Mouse (Mus musculus) regulatory T cell (primary cell): ENCODE measurements around the gene Spon1.

Experiments used
- in situ Hi-C: fragments of 300-600 bp; cut with MboI, MseI; formaldehyde crosslinking; loops from one replicate; pipeline ENCODE4 v1.15.1; 2025; ENCODE audit warnings: high pct_unique_total_duplicates

Spon1 gene

DNA sequence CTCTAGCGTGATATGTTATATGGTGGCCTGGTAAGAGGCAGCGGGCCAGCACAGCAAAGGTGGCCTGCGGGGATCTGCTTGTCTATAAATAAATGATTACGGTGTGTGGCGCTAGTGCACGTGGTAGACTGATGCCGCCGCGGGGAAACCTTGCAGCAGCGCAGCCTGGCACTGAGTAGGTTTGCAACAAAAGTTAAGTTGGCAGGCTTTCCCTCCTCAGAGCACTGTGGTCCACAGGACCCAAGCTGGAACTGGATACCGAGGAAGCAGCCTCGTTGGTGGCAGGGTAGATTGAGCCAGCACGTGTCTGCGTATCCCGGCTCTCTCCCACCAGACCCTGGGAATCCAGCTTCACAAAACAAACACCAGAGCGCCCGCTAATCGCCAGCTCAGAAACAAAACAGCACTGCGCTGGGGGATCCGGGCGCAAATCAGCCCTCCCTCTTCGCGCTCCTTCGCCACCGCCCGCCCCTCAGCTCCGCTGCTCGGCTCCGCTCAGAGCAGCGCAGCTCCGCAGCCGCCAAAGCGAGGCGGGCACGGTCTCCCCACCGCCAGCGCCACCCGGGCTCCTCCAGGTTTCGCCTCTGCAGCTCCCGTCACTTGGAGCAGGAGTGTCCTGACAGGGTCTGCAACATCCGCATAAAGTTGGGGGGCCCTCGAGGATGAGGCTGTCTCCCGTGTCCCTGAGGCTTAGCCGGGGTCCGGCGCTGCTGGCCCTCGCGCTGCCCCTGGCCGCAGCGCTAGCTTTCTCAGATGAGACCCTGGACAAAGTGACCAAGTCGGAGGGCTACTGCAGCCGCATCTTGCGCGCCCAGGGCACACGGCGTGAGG, at the start of gene Spon1:
Spon1 (plus strand) TSS at position 332 of the 831 bp plus-strand sequence.
- in situ Hi-C loops = loop anchor here (25.0 kb wide), 1 partner anchor 446 kb away; no protein-coding TSS in a partner anchor

GRCm38 (mm10) chr7:113721994-113722393, 43.8 kb upstream of the Spon1 start:
- in situ Hi-C loops = no loop called here

DNA sequence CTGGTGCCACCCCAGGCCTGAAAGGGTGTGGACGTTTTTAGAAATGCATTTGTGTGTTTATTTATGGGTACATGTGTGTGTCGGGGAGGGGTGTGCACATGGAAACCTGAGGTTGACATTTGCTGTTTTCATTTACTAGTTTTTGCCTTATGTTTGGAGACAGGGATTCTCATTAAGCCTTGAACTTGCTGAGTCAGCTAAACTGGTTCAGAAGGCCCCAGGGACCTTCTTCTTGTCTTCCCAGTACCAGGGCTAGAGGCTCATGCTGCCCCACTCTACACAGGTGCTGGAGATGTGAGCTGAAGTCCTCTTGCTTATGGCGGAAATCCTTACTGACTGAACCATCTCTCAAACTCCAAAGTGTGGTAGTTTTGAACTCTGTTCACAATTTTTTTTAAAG, 41.9 kb upstream of the Spon1 start:
- in situ Hi-C loops = no loop called here

DNA sequence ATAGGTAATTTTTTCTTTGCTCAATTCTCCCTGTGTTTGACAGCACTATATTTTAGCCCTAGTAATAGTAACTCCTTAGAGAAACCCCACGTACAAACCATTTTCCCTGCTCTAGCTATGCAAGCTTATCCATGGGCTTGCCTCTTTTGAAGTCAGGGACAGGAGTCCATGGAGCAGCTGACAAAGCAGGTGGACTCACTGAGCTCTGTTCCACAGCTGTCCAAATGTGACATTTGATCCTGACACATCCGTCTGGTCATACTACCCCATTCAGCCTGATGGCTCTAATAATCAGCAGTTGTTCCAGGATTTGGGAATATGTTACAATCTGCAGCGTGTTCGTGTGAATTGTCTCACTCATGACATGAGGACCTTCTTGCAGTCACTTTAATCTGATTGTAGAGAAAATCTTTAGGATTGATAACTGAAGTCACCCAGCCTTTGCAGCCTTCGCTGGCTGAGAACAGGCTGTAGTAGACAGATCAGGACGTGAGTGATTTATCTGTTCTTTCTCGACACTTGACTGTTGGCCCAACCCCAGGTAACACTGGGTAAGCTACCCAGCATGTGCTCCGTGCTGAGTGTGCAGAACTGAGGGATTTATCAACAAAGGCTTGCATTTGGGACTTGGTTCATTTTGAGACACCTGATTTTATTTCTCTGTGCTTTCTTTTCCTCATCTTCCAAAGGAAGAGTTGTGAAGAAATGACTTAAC, 37.6 kb upstream of the Spon1 start:
- in situ Hi-C loops = no loop called here

GRCm38 (mm10) chr7:113728926-113729325, 36.9 kb upstream of the Spon1 start:
- in situ Hi-C loops = no loop called here

GRCm38 (mm10) chr7:113730406-113731247, 35.2 kb upstream of the Spon1 start:
- in situ Hi-C loops = no loop called here

DNA sequence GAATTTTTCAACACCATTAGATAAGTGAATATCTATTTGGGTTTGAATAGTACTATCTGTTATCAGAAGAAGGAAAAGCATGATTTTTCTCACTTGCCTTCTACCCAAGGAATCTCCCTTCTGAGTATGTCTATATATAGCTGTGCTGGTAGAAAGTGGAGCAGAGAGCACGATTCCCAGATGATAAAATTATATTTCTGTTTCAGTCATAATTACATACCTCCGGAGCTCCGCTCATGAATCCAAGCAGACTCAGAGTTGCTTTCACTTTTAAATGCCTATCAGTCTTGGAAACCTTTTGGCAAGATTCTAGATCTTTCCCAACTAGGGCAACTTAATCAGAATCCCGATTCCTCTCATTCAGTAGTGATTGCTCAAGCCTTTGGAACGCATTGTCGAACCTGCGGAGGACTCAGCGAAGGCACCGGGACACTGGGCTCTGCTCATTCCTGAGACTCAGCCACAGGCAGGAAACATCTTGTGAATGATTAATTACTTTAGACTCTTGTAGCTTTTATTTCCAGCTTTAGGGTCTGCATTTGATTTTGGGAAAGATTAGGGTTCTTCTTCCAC, 27.9 kb upstream of the Spon1 start:
- in situ Hi-C loops = no loop called here

DNA sequence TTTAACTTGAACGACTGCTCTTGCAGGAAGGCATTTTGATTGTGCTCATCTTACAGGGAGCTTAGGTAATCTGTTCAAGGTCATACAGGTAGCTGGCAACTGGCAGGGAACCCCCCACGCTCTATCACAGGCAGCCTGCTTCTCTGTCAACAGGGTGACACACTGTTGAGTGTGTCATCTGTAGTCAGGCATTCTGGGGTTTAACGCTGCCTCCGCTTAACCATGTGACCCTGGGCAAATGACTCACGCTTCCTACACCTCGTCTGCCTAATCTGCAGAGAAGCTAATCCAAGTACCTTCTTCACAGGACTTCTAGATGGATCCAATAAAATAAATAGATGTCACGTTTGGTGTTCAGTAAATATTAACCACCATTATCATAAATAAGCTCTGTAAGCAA, 26.6 kb upstream of the Spon1 start:
- in situ Hi-C loops = no loop called here

- in situ Hi-C loops = no loop called here
These were observed 23.2 kb upstream of the Spon1 start for GRCm38 (mm10) chr7:113742644-113743043.

DNA sequence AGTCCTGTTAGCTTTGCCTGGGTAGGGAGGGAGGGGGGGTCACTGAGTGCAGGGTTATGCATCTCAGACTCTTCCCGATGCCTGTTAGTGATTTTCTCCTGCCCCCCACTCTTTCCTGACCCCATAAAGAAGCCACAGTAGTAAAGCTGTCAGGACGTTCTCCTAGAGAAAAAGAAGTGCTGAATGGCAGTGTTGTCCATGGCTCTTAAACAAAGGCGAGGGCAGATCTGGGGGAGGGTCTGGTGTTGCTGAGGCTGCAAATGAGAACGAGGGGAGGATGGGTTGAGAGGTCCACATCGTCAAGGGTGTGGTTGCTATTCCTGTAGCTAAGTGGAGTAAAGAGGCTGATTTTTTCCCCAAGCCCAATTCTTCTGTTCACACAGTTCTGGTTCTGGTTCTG, 21.8 kb upstream of the Spon1 start:
- in situ Hi-C loops = no loop called here

DNA sequence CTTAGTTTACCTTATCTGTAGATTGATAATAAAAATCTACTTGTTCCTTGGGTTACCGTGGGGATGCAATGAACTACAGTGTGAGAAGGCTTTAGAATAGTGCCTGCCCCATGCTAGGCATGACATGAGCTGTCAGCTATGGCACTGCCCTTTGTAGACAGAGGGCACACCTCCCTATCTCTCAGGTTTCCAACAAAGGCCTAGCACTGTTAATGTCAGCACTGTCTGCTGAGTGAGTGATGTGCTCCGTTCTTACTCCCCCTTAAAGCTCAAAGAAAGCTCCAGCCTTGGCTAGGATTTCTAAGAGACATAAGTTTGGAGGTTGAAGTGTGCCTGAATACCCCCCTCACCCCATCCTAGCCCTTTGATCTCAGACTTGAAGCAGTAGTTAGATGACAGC, 9.2 kb upstream of the Spon1 start:
- in situ Hi-C loops = loop anchor here (25.0 kb wide), 1 partner anchor 456 kb away; no protein-coding TSS in a partner anchor

DNA sequence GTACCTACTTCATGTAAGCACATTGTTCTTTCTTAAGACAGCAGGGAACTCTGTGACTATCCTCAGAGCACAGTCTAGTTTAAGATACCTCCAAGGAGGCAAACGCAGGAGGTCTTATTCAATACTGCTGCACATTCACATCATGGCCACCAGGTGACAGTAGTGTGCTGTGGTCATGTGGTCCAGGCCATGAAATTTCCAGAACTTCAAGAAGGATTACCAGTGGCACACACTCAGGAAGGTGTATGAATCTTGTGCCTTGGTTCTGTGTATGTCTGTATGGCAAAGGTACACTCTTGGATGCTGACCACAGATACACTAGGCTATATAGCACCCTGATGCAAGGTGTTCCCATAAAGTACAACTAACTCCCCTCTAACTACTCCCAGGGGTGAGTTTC, 6.6 kb upstream of the Spon1 start:
- in situ Hi-C loops = loop anchor here (25.0 kb wide), 1 partner anchor 453 kb away; no protein-coding TSS in a partner anchor

DNA sequence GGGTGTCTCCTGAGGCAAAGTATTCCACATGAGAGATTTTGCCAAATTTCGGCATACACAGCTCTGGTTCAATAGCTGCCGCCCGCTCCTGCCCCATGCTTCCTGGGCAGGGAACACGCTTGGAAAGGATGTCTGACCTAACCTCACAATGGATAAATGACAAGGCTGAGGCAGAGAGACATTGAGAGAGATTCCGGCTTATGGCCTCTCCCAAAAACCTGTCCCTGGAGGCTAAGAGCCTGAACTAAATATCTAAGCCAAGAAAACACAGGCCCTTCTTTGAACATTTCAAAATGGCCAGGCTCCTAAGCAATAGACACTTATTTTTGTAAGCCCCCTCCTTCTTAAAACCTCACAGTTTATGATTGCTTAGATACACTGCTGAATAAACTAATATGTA, 665 bp upstream of the Spon1 start:
- in situ Hi-C loops = loop anchor here (25.0 kb wide), 1 partner anchor 447 kb away; no protein-coding TSS in a partner anchor

GRCm38 (mm10) chr7:113766498-113766941, 722 bp downstream of the Spon1 start:
- in situ Hi-C loops = loop anchor here (25.0 kb wide), 1 partner anchor 446 kb away; no protein-coding TSS in a partner anchor

DNA sequence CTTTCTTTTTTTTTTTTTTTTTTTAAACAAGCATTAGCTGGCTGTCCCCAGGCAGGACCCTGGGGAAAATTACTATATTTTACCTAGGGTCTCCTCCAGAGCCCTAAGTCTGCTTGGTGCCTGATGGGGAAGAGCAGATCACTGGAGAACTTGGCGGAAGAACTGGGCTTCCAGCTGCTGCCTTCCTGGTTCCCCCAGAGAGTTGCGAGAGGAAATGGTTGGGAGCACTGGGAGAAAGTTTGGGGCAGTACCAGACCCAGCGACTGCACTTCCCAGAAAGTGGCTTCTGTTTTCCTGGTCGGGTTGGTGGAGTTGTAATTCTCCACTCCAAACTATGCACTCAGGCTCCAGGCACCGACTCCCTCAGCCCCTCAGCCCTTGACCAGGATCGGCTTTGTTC, 1.7 kb downstream of the Spon1 start:
- in situ Hi-C loops = loop anchor here (25.0 kb wide), 1 partner anchor 445 kb away; no protein-coding TSS in a partner anchor

DNA sequence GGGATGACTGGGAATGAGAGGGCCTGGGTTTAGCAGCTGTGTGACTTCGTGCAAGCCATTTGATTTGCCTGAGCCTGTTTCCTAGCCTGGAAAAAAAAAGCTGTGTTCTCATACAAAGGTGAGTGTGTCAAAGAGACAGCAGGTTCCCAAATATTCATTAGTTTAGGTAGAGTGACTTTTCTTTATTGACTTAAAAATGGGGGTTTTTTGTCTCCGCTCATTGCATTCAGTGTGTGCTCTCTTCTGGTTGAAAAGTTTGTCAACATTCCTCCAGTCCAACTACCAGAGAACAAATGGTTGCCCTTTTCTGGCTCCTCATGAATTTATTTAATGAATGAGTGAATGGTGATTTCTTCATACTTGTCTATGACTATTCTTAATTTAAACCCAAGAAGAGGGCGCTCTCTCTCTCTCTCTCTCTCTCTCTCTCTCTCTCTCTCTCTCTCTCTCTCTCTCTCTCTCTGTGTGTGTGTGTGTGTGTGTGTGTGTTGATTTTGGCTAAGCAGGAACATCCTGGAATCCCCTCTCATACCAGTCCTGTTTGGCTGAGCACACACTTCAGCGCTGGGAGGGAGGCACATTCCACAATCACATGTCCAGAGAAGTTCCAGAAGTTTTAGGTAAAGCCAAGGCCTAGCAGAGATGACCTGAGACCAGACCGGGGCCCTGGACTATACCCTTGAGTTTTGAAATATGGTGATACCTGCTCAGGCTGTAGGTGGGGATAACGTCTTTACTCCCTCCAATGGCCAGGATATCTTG, 2.6 kb downstream of the Spon1 start:
- in situ Hi-C loops = loop anchor here (25.0 kb wide), 1 partner anchor 444 kb away; no protein-coding TSS in a partner anchor

GRCm38 (mm10) chr7:113769281-113769680, 3.5 kb downstream of the Spon1 start:
- in situ Hi-C loops = loop anchor here (25.0 kb wide), 1 partner anchor 443 kb away; no protein-coding TSS in a partner anchor

DNA sequence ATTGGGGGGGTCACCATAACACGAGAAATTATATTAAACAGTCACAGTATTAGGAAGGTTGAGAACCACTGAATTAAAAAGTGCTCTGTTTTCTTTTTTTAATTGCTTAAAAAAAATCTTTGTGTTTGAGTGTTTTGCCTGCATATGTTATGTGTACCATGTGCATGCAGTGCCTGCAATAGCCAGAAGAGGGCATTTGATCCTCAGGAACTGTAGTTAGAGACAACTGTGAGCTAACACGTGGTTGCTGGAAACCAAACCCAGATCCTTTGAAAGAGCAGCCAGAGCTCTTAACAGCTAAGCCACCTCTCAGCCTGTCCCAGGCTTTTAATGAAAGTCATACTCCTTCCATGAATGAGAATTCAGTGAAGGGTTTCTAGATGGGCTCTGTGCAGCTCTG, 6.3 kb downstream of the Spon1 start:
- in situ Hi-C loops = loop anchor here (5.0 to 25.0 kb wide), 2 partner anchors 250 to 440 kb away; no protein-coding TSS in a partner anchor

- in situ Hi-C loops = loop anchor here (5.0 to 25.0 kb wide), 2 partner anchors 249 to 439 kb away; no protein-coding TSS in a partner anchor
These were observed 7.6 kb downstream of the Spon1 start for GRCm38 (mm10) chr7:113773436-113773835.

DNA sequence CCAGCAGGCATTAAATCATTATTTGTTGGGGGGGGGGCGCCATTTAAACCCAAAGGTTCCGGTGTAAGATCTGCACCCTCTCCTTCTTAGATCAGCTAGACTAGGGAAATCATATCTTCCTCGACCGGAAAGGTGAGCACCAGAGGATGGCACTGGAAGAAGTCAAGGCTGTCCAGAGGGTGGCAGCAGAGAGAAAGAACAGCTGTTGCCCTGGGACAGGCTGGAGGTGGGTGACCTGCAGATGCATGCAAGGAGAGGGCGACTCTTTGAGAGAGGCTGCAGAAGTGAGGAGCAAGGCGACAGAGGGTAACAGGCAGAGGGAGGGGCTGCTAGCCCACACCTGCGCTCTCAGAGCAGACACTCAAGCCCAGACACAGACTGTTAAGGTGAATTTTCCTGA, 8.2 kb downstream of the Spon1 start:
- in situ Hi-C loops = loop anchor here (5.0 to 25.0 kb wide), 2 partner anchors 248 to 438 kb away; no protein-coding TSS in a partner anchor
